Mouse (Mus musculus) embryo, embryonic 10 days (tissue): ENCODE measurements around the gene Ptprk.

Experiments
- DNase-seq: peaks from one replicate; pipeline ENCODE4 v3.0.0-alpha.2; 2015; ENCODE audit warnings: low spot score

The Ptprk gene

DNA sequence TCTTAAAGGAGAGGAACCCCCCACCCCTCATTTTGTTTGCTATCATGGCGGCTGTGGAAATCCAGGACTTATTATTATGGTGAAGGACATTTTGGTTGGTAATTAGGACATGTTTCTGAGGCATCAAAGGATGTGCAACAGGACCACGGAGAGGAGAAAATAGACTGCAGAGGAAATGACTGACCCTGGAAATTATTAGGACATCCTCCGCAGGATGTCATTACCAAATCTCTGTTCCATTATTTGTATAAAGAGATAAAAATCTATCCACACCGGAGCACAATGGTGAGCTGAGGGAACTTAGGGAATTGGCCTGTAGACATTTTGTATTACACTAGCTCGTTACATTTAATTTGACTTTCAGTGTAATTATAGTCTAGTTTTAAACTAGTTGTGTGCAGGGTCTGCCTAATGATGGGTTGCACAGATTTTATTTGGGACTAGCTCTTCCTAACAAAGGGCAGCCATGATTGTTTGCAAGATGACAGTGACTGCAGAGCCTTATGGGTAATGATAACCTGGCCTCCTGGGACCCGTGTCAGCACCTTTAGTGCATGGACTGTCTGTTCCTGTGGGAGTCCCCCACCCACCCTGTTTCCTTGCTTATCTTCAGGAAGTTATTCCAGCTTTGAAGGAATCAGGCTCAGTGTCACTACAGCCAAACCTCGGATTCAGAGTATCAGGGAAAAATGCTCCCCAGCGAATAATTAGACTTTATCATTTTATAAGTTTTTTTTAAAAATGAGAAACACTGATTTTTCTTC, 38.4 kb downstream of the Ptprk start:
- DNase-seq, result no peak

GRCm38 (mm10) chr10:28113879-28114278, 39.3 kb downstream of the Ptprk start:
- DNase-seq, result no peak

GRCm38 (mm10) chr10:28116982-28117381, 42.4 kb downstream of the Ptprk start:
- no peak for DNase-seq

DNA sequence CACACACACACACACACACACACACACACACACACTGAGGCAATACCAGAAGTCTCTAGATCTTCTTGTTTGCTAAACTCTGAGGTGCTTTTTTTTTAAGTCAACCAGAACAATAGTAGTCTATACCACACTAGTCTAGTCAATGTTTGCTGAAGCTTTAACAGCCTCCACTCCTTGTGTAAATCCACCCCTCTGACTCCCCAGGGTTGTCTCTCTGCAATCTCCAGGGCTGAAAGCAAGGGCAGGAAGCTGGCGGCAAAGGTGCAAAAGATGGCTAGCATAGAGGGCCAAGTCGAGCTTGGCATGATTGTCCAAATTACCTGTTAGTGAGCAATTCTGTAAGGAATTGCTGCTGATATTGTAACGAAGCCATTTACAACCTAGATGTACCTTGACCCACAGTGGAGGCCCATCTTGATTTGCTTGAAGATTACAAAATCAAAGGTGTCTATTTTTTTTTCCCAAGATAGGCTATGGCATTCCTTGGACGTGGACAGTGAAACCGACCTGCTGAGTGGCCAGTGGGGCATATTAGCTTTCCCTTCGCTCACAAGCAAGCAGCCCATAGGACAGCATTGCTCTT, 44.3 kb downstream of the Ptprk start:
- DNase-seq, result no peak

DNA sequence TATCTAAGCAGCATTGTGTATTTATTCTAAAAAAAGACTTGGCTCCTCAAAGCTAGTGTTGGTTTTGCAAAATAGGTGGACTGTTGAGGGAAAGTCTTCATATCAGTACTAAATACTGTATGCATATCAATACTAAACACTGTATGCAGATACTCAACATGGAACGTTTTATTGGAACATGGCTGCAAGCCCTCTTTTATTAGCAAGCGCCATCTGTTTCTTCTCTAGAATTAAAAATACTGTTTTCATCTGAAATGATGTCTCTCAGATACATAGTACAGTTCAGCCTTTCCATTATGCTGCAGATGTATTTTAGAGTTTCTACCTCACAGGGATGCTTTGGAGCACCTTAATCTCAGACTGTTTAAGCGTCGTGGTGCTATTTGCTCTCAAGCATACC, 49.3 kb downstream of the Ptprk start:
- DNase-seq, result no peak

GRCm38 (mm10) chr10:28128011-28128410, 53.4 kb downstream of the Ptprk start:
- DNase-seq, result no peak

DNA sequence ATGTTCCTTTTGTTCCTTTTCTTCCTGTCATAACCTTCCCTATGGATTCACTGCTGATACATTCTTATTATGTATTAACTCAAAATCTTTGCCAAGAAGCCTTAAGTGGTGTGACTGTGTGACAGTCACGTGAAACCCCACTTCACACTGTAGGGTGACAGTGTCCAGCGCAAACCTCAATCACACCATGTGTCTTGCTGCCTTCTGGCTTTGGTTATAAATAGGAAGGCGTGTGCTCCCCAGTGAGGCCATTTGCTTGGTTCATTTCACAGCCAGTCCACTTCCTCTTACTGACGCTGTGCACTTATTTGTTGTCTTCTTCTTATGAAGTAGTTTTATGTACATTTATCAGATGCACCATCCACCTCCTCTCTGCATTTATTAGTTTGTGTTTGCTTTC, 53.8 kb downstream of the Ptprk start:
- peak; percentile 27 for DNase-seq

DNA sequence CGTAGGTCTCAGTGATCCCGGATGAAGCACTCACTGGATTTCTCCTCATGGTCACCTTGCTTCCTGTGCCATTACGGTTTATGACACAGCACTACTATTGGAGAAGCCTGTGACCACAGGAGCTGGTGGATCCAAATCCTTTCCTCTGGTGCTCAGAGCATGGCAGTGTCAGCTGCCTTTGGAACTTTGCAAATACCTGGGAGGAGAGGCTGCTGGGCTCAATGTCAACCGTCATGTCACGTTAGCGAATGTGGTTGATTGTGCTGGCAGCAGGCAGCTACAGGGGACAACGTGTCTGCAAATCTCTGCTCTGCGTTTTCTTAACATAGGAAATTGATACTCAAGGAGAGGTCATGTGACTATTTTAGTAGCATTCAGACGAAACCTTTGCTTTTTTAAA, 55.8 kb downstream of the Ptprk start:
- no peak for DNase-seq

DNA sequence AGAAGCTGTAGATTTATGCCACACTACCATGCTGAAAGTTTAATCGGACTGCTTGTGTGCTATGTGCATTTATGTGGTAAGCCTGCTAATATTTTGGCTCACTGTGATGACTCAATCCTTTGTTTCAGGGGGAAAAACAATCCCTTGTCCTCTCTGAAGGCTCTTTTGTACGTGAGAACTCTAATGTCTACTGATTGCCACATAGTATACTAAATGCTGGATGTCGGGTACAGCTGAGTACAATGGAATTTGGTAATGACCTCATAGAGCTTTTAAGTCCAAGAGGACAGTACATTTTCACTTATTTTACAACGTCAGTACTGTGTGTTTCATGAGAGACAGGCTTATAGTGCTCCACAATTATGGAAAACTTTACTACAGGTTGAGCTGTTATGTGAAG, 59.1 kb downstream of the Ptprk start:
- no peak for DNase-seq

GRCm38 (mm10) chr10:28138399-28138798, 63.8 kb downstream of the Ptprk start:
- no peak for DNase-seq

DNA sequence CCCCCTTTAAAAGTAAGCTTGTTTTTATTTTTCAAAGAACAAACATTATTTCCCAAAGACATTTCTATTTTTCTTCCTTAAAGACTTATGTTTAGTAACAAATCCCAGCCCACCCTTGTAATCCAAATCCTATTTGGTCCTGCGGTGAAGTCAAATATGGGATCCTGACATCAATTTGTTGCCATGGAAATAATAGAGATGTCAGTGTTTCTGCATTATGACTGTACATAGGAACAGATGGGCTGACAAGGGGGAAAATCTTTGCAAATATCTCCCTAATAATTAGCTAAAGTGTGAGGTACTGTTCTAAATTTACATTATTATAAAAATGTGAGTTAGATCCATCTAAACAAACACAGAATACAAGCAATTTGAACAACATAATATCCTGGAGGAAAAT, 69.8 kb downstream of the Ptprk start:
- DNase-seq, result no peak

DNA sequence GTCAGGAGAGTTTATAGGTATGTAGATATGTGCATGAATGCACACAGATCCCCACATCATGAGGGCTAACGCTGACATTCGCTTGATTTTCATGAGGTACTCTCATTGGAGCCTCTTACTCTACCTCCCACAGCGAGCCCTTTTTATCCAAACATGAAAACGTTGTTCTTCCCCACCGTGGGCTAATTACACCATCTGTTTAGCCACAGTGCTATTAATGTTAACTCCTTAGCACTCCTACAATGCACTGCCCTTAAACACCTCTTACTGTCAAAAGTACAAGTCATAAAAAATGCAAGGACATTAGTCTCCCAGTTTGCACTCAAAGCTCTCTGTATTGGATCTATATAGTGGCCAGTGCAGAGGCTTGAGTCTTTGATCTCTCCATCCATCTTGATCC, 70.7 kb downstream of the Ptprk start:
- DNase-seq, result no peak

- DNase-seq, result no peak
Observed at GRCm38 (mm10) chr10:28155688-28156685, 81.4 kb downstream of the Ptprk start.

DNA sequence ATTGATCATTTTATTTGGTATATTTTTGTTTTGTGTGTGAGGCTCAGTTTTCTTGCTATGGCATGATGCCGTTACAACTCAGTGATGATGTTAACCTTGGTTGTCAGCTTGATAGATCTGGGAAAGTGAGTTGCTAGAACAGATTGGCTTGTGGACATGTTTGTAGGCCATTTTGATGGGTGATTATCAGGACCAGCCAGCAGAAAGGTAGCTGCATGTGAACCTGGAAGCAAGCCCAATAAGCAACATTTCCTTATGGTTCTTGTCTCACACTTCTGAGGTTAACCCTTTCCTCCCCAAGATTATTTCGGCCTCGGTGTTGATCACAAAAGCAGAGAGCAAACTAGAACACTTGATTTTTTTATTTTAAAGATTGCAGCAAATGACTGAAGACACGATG, 85.1 kb downstream of the Ptprk start:
- DNase-seq, result no peak

GRCm38 (mm10) chr10:28161306-28161705, 86.7 kb downstream of the Ptprk start:
- DNase-seq, result no peak

DNA sequence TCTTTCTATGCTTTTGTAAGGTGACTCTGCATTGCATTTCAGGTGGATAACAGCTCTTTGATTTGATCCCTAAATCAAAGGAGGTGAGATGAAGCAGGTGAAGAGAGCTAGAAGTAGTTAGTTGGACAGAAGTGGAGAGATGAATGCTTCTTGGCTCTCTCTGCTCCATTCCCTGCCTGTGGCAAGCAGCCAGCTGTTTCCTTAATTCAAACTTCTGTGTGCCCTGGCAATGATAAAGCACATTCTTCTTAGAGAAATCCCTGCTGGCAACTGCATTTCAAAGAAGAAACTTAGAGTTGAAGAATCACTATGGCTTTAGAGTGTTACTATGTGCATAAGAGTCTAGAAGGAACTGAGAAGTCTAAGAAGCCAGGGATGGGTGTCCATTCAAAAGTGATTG, 89.6 kb downstream of the Ptprk start:
- DNase-seq, result no peak

- no peak for DNase-seq
Observed at GRCm38 (mm10) chr10:28164746-28165145, 90.1 kb downstream of the Ptprk start.

DNA sequence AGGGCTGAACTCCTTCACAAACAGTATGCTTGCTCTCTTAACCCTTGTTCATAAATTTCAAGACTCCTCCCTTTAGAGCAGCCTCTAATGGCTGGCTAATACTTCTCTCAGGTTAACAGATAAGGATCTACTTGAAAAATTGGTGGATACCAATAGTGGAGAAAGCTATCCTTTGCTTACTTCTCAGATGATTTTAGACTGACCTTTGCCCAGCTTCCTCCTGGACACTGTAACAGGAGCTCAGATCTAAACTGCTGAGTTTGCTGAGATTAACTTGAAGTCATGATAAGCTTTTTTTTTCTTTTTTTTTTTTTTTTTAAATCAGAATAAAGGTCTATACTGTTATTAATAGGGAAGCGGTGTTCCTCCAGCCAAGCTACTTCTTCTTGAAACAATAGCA, 92.0 kb downstream of the Ptprk start:
- DNase-seq, result no peak

DNA sequence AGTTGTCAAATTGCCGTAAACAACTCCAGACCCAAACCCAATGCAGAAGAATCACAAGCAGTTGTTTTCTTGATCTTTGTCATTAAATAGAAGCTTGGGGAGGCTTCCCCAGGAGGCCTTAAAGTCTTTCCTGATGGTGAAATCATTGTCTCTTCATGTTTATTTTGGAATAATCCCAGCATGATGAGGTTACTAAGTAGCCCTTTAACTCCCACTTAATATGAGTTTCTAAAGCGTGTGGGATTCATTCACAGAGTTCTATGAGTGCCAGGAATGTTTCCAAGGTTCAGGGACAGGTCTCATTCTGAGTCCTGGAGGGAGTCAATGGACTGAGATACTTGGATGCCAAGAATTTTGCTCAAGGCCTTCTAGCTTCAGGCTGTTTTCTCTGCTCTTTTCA, 92.5 kb downstream of the Ptprk start:
- no peak for DNase-seq

DNA sequence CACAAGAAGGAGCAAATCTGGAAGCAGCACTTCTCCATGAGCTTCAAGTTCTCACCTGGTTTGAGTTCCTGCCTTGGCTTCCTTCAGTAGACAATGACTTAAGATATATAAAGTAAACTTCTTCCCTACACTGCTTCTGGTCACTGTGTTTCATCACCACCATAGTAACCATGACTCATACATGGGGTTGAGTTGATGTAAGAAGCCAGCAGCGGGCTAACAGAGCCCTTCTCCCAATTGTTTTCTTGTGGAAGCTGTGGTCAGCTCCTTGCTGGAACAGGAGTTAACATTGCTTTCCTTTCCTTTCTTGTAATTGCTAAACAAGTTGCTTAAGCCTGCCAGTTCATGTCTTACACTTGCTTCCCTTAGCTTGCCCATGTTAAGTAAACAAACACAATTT, 96.6 kb downstream of the Ptprk start:
- DNase-seq, result no peak

DNA sequence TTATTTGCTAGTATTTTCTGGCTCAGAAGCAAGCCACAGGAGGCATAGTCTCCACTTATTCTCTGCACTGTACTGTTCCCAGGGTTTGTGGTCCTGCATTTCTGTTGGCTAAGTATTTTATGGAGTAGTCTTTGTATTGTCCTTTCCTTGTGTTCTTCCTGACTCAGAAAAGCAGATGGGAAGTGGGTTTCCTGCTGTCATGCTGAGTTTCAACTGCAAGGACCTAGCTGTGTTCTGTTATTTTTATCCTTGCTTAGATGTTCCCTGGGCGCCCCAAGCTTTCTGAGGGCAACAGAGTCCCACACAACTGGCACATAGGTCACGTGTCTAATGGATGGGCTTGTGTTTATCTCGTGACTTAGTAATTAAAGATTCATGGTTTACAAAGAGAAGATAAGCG, 104.3 kb downstream of the Ptprk start:
- DNase-seq, result no peak

- no peak for DNase-seq
Observed at GRCm38 (mm10) chr10:28182081-28182480, 107.5 kb downstream of the Ptprk start.

DNA sequence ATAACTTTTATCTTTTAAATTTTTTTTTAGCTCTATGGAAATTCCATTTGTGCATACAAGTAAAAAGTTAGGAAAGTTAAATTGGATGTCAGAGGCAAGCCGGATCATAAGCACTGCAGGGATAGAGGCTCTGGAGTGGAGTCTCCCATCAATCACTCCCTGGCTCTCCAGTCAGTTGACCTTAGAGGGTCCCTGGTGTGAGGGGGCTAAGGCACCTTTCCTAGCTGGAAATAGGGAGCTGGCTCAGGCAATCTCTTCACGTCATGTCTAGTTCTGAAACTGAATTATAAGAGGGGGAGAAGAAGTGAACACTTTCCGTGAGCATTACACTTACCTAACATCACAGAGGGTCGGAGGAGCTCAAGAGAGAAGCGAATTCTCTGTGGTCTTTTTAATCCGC, 110.1 kb downstream of the Ptprk start:
- DNase-seq, result no peak
